Mouse (Mus musculus): ENCODE data around the gene Tubg2.

GRCm38 (mm10) chr11:101173112-101173511 is 17.4 kb downstream of the Tubg2 start:
- TF ChIP-seq CTCF (IDR thresholded peaks at IDR 0.05; ENCODE audit: low read depth) (no peak), EP300 (IDR thresholded peaks at IDR 0.05; ENCODE audit: low read depth) (no peak)

All from liver, postnatal 0 days (tissue).